30 mouse cellular contexts compared by ENCODE assay signal in the genomic region with DNA sequence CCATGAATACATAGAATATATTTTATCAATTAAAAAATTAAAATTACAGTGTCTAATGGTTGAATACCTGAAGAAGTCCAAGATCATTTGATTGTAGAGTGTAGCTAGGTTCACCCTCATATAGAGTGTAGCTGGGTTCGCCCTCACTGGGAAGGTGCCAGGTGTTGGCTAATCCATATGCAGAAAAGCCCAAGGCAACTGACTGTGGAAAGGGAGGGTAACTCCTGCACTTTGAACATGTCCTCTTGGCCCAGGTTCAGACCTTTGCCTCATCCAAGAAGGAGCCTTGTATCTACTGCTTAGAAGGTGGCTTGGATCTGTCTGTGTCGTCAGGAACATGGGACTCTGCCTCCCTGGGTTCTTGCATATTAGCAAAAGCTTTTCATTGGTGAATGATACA. TPM values are rescaled to one million over a fixed set of nuclear protein-coding genes. Genes with fewer than 3 reads are reported as not detected.
A peak's percentile ranks its signal among the peaks of the same experiment; 100 is the strongest.
DNase-seq lines count a peak whose midpoint lies in the region; ATAC-seq lines count a peak whose summit lies in the region.
"Had no signal": no experiment of that assay in that cellular context is flagged by ENCODE, and none has a peak within 500 bp of the region (broad histone marks: within the 10 kb centered on the region; RNA-seq: fewer than 3 reads in every experiment).

No protein-coding gene starts in this region.

- H3K27me3 ChIP-seq in kidney, embryonic 15.5 days, result no peaks in the 10 kb centered on the region
- no peaks in the 10 kb centered on the region for H3K27me3 ChIP-seq in lung, embryonic 15.5 days
- H3K27me3 ChIP-seq: forebrain, embryonic 12.5 days; heart, embryonic 13.5 days; hindbrain, embryonic 13.5 days; liver, embryonic 13.5 days; midbrain, embryonic 15.5 days had no signal

- no peaks in the 10 kb centered on the region for H3K9me3 ChIP-seq in kidney, embryonic 15.5 days (replicated peaks)
- no peaks in the 10 kb centered on the region for H3K9me3 ChIP-seq in lung, embryonic 15.5 days
- H3K9me3 ChIP-seq: forebrain, embryonic 12.5 days; heart, embryonic 13.5 days; hindbrain, embryonic 13.5 days; liver, embryonic 13.5 days; midbrain, embryonic 10.5 days; midbrain, embryonic 15.5 days had no signal

- no peak overlapping the region for H3K4me3 ChIP-seq in kidney, embryonic 15.5 days (replicated peaks)
- H3K4me3 ChIP-seq in lung, embryonic 15.5 days, result no peak overlapping the region
- H3K4me3 ChIP-seq: erythroblast, embryonic 14.5 days; forebrain, embryonic 12.5 days; heart, embryonic 13.5 days; hindbrain, embryonic 13.5 days; left cerebral cortex, adult 2 months; liver, embryonic 13.5 days; midbrain, embryonic 10.5 days; midbrain, embryonic 15.5 days had no signal

- no peak overlapping the region for H3K27ac ChIP-seq in kidney, embryonic 15.5 days
- H3K27ac ChIP-seq in lung, embryonic 15.5 days, result peak overlapping the region; percentile 15; the same call in 1 of the 2 replicates
- H3K27ac ChIP-seq: forebrain, embryonic 12.5 days; hindbrain, embryonic 13.5 days; left cerebral cortex, adult 2 months; liver, embryonic 13.5 days; midbrain, embryonic 10.5 days; midbrain, embryonic 15.5 days had no signal

- peaks cover 13% of the 10 kb centered on the region for H3K4me1 ChIP-seq in kidney, embryonic 15.5 days
- peaks cover 30% of the 10 kb centered on the region for H3K4me1 ChIP-seq in lung, embryonic 15.5 days
- H3K4me1 ChIP-seq: forebrain, embryonic 12.5 days; hindbrain, embryonic 13.5 days; liver, embryonic 13.5 days; midbrain, embryonic 10.5 days; midbrain, embryonic 15.5 days had no signal

- peak; percentile 81 for DNase-seq in kidney, adult 11 months
- no peak for DNase-seq in lung, postnatal 4 days
- DNase-seq in kidney, adult 9 months, result peak; percentile 81
- peak; percentile 76 to 86 for DNase-seq in kidney, postnatal 36 days
- no peak for DNase-seq in T-cell, adult 2 months (ENCODE audit: low spot score)
- DNase-seq: adrenal gland, adult 2 months; adrenal gland, postnatal 36 days; B cell, adult 2 months; cerebellum, adult 18-20 months; cerebellum, postnatal 10 days; gastrocnemius, postnatal 10 days; heart, postnatal 4 days; liver, embryonic 13.5 days; lung, adult 2 months; lung, postnatal 14 days; right cerebral cortex, adult 18-20 months; spleen, adult 18-20 months; thymus, adult 2 months; thymus, postnatal 36 days had no signal

- H3K36me3 ChIP-seq in kidney, embryonic 15.5 days, result no peaks in the 10 kb centered on the region
- no peaks in the 10 kb centered on the region for H3K36me3 ChIP-seq in lung, embryonic 15.5 days
- H3K36me3 ChIP-seq: forebrain, embryonic 12.5 days; heart, embryonic 13.5 days; hindbrain, embryonic 13.5 days; liver, embryonic 13.5 days; midbrain, embryonic 10.5 days; midbrain, embryonic 15.5 days had no signal

- H3K9ac ChIP-seq in kidney, embryonic 15.5 days, result no peak overlapping the region
- no peak overlapping the region for H3K9ac ChIP-seq in lung, embryonic 15.5 days
- H3K9ac ChIP-seq: forebrain, embryonic 12.5 days; heart, embryonic 13.5 days; hindbrain, embryonic 13.5 days; liver, embryonic 13.5 days; midbrain, embryonic 15.5 days had no signal

- H3K4me2 ChIP-seq in kidney, embryonic 15.5 days, result no peak overlapping the region
- no peak overlapping the region for H3K4me2 ChIP-seq in lung, embryonic 15.5 days
- H3K4me2 ChIP-seq: forebrain, embryonic 12.5 days; hindbrain, embryonic 13.5 days; liver, embryonic 13.5 days; midbrain, embryonic 15.5 days had no signal

- WGBS in kidney, embryonic 15.5 days, result 84% methylated on average over 2 of the region's 2 CpGs
- 91% methylated on average over 2 of the region's 2 CpGs for WGBS in lung, embryonic 15.5 days

- no peak for ATAC-seq in kidney, embryonic 15.5 days (replicated peaks; ENCODE audit: low FRiP score)
- no peak for ATAC-seq in lung, embryonic 15.5 days (ENCODE audit: borderline replicate concordance, extremely low read depth, low FRiP score, low TSS enrichment)
- ATAC-seq: activated CD4-positive, CD25-positive, alpha-beta regulatory T cell, adult 4 months; intestine, embryonic 16.5 days; midbrain, embryonic 15.5 days had no signal

RNA-seq across cellular contexts. Expression of a gene that starts 34.9 kb away (rescaled TPM):
- polyA plus RNA-seq in kidney, embryonic 15.5 days (2015; fragmentation: Nextera tagmentation; extraction: Ambion mirVana), result 25.9 and 26.9 TPM in 2 replicates
- polyA plus RNA-seq in lung, embryonic 15.5 days (2015; fragmentation: Nextera tagmentation; extraction: Ambion mirVana), result 18.6 and 19.6 TPM in 2 replicates

Comparison
In these comparisons a context has a peak if more than half of its experiments do, and no peak if none do; other contexts are left out.
1. DNase-seq: peak in kidney, adult 11 months (single experiment), kidney, adult 9 months (single experiment) and kidney, postnatal 36 days (2 of 2); none in lung, postnatal 4 days (0 of 2) and T-cell, adult 2 months (single experiment).